Mouse (Mus musculus) erythroblast, embryonic 14.5 days (primary cell): Measurements from ENCODE around the gene Tspoap1. TPM values are rescaled to one million over a fixed set of nuclear protein-coding genes. Genes with fewer than 3 reads are reported as not detected.
A peak's percentile ranks its signal among the peaks of the same experiment; 100 is the strongest.

Source experiments
- H3K27me3 ChIP-seq: 2 replicates; pipeline ENCODE4 v1.6.1; 2012; ENCODE audit warnings: inconsistent platforms; ENCODE audit not compliant: control insufficient read depth
- H3K36me3 ChIP-seq: 2 replicates; pipeline ENCODE4 v1.6.1; 2012; ENCODE audit warnings: mild to moderate bottlenecking, inconsistent platforms; ENCODE audit not compliant: control insufficient read depth
- H3K4me1 ChIP-seq: 2 replicates; pipeline ENCODE4 v1.6.1; 2012; ENCODE audit warnings: inconsistent platforms; ENCODE audit not compliant: control insufficient read depth
- H3K4me3 ChIP-seq: replicated peaks from 2 replicates; pipeline ENCODE3; 2012; ENCODE audit warnings: moderate library complexity, mild to moderate bottlenecking, inconsistent platforms
- H3K9me3 ChIP-seq: 2 replicates; pipeline ENCODE4 v1.6.1; 2012; ENCODE audit warnings: low read length, inconsistent platforms, mixed read lengths; ENCODE audit not compliant: control insufficient read depth
- GATA1 ChIP-seq: IDR thresholded peaks from 2 replicates; pipeline ENCODE4 v1.6.1; 2012; ENCODE audit warnings: low read length, inconsistent platforms, mixed read lengths
- TAL1 ChIP-seq: IDR thresholded peaks from 3 replicates; pipeline ENCODE4 v1.6.1; 2012; ENCODE audit warnings: low read length, inconsistent platforms, mixed read lengths
- polyA plus RNA-seq: library from polyadenylated mRNA; stranded (reverse); fragments of >175 nt; gene quantifications from 2 replicates; pipeline ENCODE4 v1.2.3, GENCODE M21; 2012

The Tspoap1 gene
- polyA plus RNA-seq, 1 experiment: 0.71 TPM

- TF ChIP-seq GATA1 (no peak), TAL1 (no peak)
- peaks cover 72% of the 10 kb centered on the region for H3K4me1 ChIP-seq
- peaks cover 77% of the 10 kb centered on the region for H3K36me3 ChIP-seq
Measured at GRCm38 (mm10) chr11:87737175-87737740, 23.1 kb upstream of the Tspoap1 start, which contains the start of gene Supt4a. TSS of gene Supt4a (plus strand) at chr11:87737552.

DNA sequence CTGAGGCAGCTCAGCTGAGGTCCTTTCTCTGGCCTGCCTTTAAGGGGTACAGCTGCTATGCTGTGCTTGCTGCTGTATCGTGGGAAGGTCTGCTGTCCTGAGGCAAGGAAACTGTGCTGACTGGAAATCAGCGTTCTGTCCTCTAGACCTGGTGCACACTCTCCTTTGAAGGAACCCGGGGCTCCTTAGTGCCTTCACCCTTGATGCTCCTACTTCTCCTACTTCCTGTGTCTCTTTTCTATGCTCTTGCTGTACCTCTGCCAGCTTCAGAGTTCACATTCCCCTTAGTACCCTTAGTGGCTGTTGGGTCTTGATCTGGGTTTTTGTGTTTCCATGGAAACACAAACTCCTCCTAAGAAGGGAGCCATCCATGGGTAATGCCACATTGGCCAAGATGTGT, 16.6 kb upstream of the Tspoap1 start:
- Histone ChIP-seq H3K36me3 (peaks cover 92% of the 10 kb centered on the region), H3K4me3 (no peak overlapping the region), H3K4me1 (peaks cover 59% of the 10 kb centered on the region), H3K9me3 (no peaks in the 10 kb centered on the region), H3K27me3 (no peaks in the 10 kb centered on the region)
- TF ChIP-seq TAL1 (no peak), GATA1 (no peak)

More at GRCm38 (mm10) chr11:87737175-87737740, 23.1 kb upstream of the Tspoap1 start, which contains the start of gene Supt4a:
- Histone ChIP-seq H3K9me3 (no peaks in the 10 kb centered on the region), H3K27me3 (no peaks in the 10 kb centered on the region), H3K4me3 (peak within 1 kb of the TSS; percentile 70)

- no peaks in the 10 kb centered on the region for H3K27me3 ChIP-seq
- H3K36me3 ChIP-seq: peaks cover 79% of the 10 kb centered on the region
- no peak overlapping the region for H3K4me3 ChIP-seq
- TF ChIP-seq TAL1: no peak
- no peak for TF ChIP-seq GATA1
- peaks cover 64% of the 10 kb centered on the region for H3K4me1 ChIP-seq
- no peaks in the 10 kb centered on the region for H3K9me3 ChIP-seq
Measured at GRCm38 (mm10) chr11:87744964-87745363, 15.4 kb upstream of the Tspoap1 start.

GRCm38 (mm10) chr11:87745632-87746555, 14.4 kb upstream of the Tspoap1 start:
- peaks cover 68% of the 10 kb centered on the region for H3K4me1 ChIP-seq
- H3K9me3 ChIP-seq: no peaks in the 10 kb centered on the region
- no peak for TF ChIP-seq GATA1
- TF ChIP-seq TAL1: no peak
- no peak overlapping the region for H3K4me3 ChIP-seq
- H3K27me3 ChIP-seq: no peaks in the 10 kb centered on the region
- peaks cover 70% of the 10 kb centered on the region for H3K36me3 ChIP-seq

DNA sequence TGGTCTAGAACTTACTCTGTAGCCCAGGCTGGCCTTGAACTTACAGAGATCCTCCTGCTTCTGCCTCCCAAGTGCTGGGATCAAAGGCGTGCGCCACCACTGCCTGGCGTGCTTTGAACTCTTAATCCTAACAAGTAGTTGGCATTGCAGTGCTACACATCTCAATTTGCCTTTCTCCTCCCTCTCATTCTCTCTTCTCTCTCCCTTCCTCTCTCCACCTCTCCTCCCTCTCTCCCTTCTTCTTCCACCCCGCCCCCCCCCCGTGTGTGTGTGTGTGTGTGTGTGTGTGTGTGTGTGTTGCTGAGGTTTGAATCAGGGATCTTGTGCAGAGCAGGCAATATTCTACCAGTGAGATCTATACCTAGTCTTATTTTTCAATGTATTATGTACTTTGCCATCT, 13.0 kb upstream of the Tspoap1 start:
- Histone ChIP-seq H3K27me3 (no peaks in the 10 kb centered on the region), H3K4me3 (no peak overlapping the region), H3K36me3 (peaks cover 68% of the 10 kb centered on the region), H3K9me3 (no peaks in the 10 kb centered on the region), H3K4me1 (peaks cover 79% of the 10 kb centered on the region)
- no peak for TF ChIP-seq GATA1
- no peak for TF ChIP-seq TAL1

- H3K9me3 ChIP-seq: no peaks in the 10 kb centered on the region
- H3K27me3 ChIP-seq: no peaks in the 10 kb centered on the region
- H3K4me3 ChIP-seq: peak overlapping the region; percentile 68
- H3K4me1 ChIP-seq: peaks cover 82% of the 10 kb centered on the region
- peaks cover 64% of the 10 kb centered on the region for H3K36me3 ChIP-seq
- TF ChIP-seq GATA1: no peak
- no peak for TF ChIP-seq TAL1
Measured at GRCm38 (mm10) chr11:87747716-87748115, 12.6 kb upstream of the Tspoap1 start.

DNA sequence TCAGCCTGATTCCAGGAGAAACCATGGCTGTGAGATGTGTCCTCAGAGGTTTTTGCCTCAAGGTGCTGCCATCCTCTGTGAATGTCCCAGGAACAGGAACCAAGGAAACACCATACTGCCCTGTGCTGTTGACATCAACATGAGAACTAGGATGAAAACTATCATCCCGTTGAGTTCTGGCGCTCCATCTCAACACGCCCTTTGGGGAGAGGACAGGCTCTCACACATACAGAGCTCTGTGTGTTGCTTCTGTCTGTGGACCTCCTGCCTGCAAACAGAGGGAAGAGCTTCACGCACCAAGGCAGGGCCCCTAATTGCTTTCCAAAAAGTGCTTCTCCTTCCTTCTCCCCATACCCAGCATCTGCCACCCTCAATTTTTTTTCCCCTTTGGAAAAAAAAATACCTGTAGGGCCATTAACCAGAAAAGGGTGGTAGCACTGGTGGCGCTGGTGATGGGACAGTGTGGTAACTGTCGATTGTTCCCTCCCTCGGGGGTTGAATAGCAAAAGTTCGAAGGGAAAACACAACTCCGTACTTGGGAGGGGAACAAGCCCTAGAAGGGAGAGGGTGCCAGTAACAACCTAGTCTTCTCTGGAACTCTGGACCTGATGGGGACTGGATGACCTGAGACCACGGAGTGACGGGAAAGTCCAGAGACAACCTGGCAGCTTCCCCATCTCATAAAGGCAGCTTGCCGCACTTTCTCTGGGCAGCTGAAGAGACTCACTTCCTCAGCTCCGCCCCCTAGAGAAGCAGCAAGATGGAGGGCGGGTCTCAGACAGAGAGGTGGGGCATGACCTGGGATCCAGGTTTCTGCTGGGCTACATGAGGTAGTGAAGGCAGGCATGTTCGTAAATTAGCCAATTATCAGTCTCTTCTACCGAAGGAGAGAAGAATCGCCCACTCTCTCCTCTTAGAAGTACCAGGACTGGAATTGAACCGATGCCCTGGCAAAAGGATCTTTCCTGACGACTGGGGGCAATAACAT, 11.9 kb upstream of the Tspoap1 start:
- Histone ChIP-seq H3K9me3 (no peaks in the 10 kb centered on the region), H3K27me3 (no peaks in the 10 kb centered on the region), H3K4me3 (peak overlapping the region; percentile 68), H3K4me1 (peaks cover 89% of the 10 kb centered on the region), H3K36me3 (peaks cover 61% of the 10 kb centered on the region)
- TF ChIP-seq GATA1: no peak
- TF ChIP-seq TAL1: no peak

DNA sequence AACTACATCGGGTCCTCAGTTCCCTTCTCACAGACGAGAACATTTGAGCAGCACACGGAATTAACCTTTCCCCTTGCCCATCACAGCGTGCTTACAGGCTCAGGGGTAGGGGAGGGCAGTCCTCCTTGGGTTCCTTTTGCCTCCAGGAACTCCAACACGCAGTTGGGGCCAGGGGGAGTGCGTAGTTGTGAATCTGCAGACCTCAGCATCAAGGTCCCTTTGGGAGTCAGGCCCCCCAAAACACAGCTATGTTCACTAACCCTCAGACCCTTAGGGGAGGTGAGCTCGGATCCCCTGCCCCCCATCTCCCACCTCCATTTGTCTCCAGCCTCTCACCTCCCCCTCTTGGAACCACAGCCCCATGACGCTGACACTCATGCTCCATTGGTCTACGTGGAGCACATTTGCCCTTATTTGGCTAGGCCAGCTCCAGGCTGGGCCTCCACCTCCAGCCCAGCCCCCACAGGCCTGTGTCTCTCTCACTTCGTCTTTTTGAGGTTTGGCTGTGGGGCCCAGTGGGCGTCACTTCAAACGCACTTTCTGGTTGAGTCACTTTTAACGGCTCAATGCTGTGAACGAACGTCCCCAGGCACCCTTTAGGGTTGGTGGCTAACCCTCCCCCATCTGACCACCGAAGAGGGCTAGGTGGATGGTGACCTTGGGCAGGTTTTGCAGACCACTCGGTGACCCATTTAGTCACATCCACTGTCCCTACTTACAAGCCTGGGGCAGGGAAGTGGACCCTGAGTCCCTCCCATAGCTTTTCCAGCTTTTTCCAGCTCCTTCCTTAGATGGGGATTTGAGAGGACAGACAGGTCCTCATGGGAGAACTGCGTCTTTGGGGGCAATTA, 10.9 kb upstream of the Tspoap1 start:
- H3K4me3 ChIP-seq: peak overlapping the region; percentile 68
- H3K4me1 ChIP-seq: peaks cover 96% of the 10 kb centered on the region
- no peak for TF ChIP-seq TAL1
- no peak for TF ChIP-seq GATA1
- H3K27me3 ChIP-seq: no peaks in the 10 kb centered on the region
- no peaks in the 10 kb centered on the region for H3K9me3 ChIP-seq
- peaks cover 51% of the 10 kb centered on the region for H3K36me3 ChIP-seq
